Mouse (Mus musculus): ENCODE results near the gene P4hb. TPM values are rescaled to one million over a fixed set of nuclear protein-coding genes. Genes with fewer than 3 reads are reported as not detected.
A peak's percentile ranks its signal among the peaks of the same experiment; 100 is the strongest.

P4hb gene
- polyA plus RNA-seq, 1 experiment = 1,223 TPM

DNA sequence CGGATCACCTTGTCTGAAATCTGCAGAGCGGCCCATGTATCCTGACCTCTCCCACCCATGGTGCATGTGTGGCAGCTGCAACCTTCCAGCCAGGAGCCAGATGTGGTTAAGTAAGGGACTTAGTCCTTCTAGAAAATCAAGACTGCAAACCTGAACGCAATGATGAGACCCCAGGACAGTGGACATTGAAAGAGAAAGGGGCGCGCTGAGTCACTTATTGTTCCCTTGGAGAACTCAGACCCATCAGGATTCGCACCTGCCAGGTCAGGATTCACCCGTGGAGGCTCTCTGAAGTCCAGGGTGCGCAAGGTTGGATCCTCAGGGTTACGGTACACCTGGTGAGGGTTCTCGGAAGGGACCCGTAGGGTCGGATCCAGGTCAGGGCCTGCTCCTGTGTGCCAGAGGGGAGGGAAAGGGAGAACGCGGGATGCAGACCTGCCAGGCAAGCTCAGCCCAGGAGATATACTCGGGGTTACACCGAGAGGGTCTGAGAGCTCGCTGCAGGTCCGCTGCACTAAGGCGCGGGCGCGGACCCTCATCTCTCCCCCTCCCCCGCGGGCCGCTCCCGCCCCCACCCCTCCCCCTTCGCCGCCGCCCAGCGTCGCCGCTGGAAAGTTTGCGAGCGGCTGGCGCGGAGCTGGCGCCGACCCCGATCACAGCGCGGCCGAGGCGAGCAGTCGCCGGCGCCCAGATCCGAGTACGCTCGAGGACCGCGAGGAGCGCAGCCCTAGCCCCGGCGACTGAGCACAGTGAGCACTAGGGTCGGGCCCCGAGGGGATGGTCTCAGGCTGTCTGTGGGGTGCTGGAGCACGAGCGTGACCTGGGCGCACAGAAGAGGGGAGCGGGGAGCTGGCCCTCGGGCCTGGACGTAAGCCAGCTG is 42.7 kb downstream of the P4hb start, which contains the start of gene Gcgr:
Gcgr (plus strand) TSS at position 615 of the 880 bp plus-strand sequence.
- no peak for TF ChIP-seq GATA1 (IDR thresholded peaks at IDR 0.05; ENCODE audit: borderline replicate concordance, low read length)
- no peak for TF ChIP-seq FLI1 (IDR thresholded peaks at IDR 0.05; ENCODE audit: low read length)
- H3K36me3 ChIP-seq (replicated peaks; ENCODE audit: low read length) = no peaks in the 10 kb centered on the region
- H3K4me3 ChIP-seq (replicated peaks) = peak within 1 kb of the TSS; percentile 89
- H3K27me3 ChIP-seq (replicated peaks) = peaks cover 82% of the 10 kb centered on the region
- H3K9me3 ChIP-seq = peaks cover 2% of the 10 kb centered on the region; the same call in 1 of the 2 replicates
- peaks cover 38% of the 10 kb centered on the region for H3K4me1 ChIP-seq

DNA sequence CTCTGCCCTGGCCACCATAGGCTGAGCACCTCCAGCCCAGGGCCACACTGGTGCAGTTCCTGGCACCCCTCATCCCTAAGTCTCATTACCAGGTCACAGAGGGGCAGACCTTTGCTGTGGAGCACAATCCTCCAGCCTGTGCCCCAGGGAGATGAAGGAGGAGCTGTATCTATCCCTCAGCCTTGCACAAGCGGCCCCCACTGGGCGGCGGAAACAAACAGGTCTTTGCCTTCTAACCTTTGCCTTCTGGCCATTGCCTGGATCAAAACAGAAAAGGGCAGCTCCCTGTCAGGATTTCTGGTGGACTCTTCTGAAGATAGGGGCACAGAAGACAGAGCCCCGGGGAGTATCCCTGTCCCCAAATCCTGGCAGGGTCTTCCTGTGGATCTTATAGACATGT is 44.1 kb downstream of the P4hb start:
- Histone ChIP-seq H3K9me3 (peaks cover 5% of the 10 kb centered on the region; the same call in 1 of the 2 replicates), H3K4me1 (peaks cover 31% of the 10 kb centered on the region), H3K36me3 (replicated peaks; ENCODE audit: low read length) (no peaks in the 10 kb centered on the region), H3K4me3 (replicated peaks) (no peak overlapping the region), H3K27me3 (replicated peaks) (peaks cover 69% of the 10 kb centered on the region)
- no peak for TF ChIP-seq GATA1 (IDR thresholded peaks at IDR 0.05; ENCODE audit: borderline replicate concordance, low read length)
- TF ChIP-seq FLI1 (IDR thresholded peaks at IDR 0.05; ENCODE audit: low read length) = no peak

- TF ChIP-seq FLI1 (IDR thresholded peaks at IDR 0.05; ENCODE audit: low read length) = no peak
- no peak for TF ChIP-seq GATA1 (IDR thresholded peaks at IDR 0.05; ENCODE audit: borderline replicate concordance, low read length)
- H3K27me3 ChIP-seq (replicated peaks) = peaks cover 66% of the 10 kb centered on the region
- peaks cover 5% of the 10 kb centered on the region; the same call in 1 of the 2 replicates for H3K9me3 ChIP-seq
- H3K4me1 ChIP-seq = peaks cover 31% of the 10 kb centered on the region
- no peak overlapping the region for H3K4me3 ChIP-seq (replicated peaks)
- H3K36me3 ChIP-seq (replicated peaks; ENCODE audit: low read length) = no peaks in the 10 kb centered on the region
These were observed 45.2 kb downstream of the P4hb start for GRCm38 (mm10) chr11:120527690-120528354.

- H3K4me3 ChIP-seq (replicated peaks) = no peak overlapping the region
- peaks cover 2% of the 10 kb centered on the region for H3K36me3 ChIP-seq (replicated peaks; ENCODE audit: low read length)
- peaks cover 51% of the 10 kb centered on the region for H3K27me3 ChIP-seq (replicated peaks)
- peaks cover 25% of the 10 kb centered on the region for H3K4me1 ChIP-seq
- TF ChIP-seq GATA1 (IDR thresholded peaks at IDR 0.05; ENCODE audit: borderline replicate concordance, low read length) (no peak), FLI1 (IDR thresholded peaks at IDR 0.05; ENCODE audit: low read length) (no peak)
- peaks cover 9% of the 10 kb centered on the region; the same call in 1 of the 2 replicates for H3K9me3 ChIP-seq
These were observed 47.1 kb downstream of the P4hb start for GRCm38 (mm10) chr11:120525959-120526358.

DNA sequence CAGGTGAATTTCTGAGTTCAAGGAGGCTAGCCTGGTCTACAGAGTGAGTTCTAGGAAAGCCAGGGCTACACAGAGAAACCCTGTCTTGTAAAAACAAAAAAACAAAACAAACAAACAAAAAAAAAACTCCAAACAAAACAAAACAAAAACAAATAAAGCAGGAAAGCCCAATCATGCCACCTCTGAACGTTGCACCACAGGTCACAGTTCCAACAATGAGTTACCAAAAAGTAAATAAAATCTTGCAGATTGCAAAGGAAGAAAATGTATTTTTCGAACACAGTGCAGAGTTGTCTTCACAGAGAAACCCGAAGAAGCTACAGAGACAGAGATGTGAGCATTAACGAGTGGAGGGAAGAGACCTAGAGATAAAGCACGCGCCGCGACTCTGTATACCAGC is 50.5 kb downstream of the P4hb start:
- Histone ChIP-seq H3K36me3 (replicated peaks; ENCODE audit: low read length) (peaks cover 2% of the 10 kb centered on the region), H3K9me3 (peaks cover 9% of the 10 kb centered on the region; the same call in 1 of the 2 replicates), H3K4me1 (peaks cover 41% of the 10 kb centered on the region), H3K27me3 (replicated peaks) (peaks cover 17% of the 10 kb centered on the region), H3K4me3 (replicated peaks) (no peak overlapping the region)
- TF ChIP-seq GATA1 (IDR thresholded peaks at IDR 0.05; ENCODE audit: borderline replicate concordance, low read length) = no peak
- no peak for TF ChIP-seq FLI1 (IDR thresholded peaks at IDR 0.05; ENCODE audit: low read length)

GRCm38 (mm10) chr11:120520967-120521540 is 52.0 kb downstream of the P4hb start:
- peaks cover 2% of the 10 kb centered on the region for H3K36me3 ChIP-seq (replicated peaks; ENCODE audit: low read length)
- H3K4me3 ChIP-seq (replicated peaks) = no peak overlapping the region
- peaks cover 9% of the 10 kb centered on the region; the same call in 1 of the 2 replicates for H3K9me3 ChIP-seq
- H3K27me3 ChIP-seq (replicated peaks) = peaks cover 12% of the 10 kb centered on the region
- no peak for TF ChIP-seq GATA1 (IDR thresholded peaks at IDR 0.05; ENCODE audit: borderline replicate concordance, low read length)
- peaks cover 44% of the 10 kb centered on the region for H3K4me1 ChIP-seq

GRCm38 (mm10) chr11:120520498-120520897 is 52.6 kb downstream of the P4hb start:
- peaks cover 2% of the 10 kb centered on the region for H3K36me3 ChIP-seq (replicated peaks; ENCODE audit: low read length)
- TF ChIP-seq FLI1 (IDR thresholded peaks at IDR 0.05; ENCODE audit: low read length) (no peak), GATA1 (IDR thresholded peaks at IDR 0.05; ENCODE audit: borderline replicate concordance, low read length) (no peak)

DNA sequence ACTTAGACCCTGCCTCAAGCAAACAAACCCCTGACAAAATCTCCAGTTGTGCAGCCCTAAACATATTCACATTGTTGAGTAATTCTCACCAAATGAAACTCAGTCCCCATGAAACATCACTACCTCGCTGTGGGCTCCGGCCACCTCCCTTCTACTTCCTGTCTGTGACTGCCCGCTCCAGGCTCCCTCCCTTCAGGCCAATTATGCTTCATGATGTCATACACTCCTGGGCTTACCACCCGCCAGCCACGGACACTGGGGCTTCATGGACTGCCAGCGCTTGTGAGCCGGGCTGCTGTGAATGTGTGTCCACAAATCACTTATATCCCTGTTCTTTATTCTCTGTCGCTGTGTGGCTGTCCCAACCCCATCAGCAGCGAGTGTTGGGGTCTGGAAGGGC is 53.3 kb downstream of the P4hb start:
- peaks cover 2% of the 10 kb centered on the region for H3K36me3 ChIP-seq (replicated peaks; ENCODE audit: low read length)
- H3K4me3 ChIP-seq (replicated peaks) = peak overlapping the region; percentile 69

More at GRCm38 (mm10) chr11:120520498-120520897, 52.6 kb downstream of the P4hb start:
- Histone ChIP-seq H3K9me3 (peaks cover 9% of the 10 kb centered on the region; the same call in 1 of the 2 replicates), H3K4me3 (replicated peaks) (no peak overlapping the region), H3K27me3 (replicated peaks) (peaks cover 12% of the 10 kb centered on the region), H3K4me1 (peaks cover 50% of the 10 kb centered on the region)

DNA sequence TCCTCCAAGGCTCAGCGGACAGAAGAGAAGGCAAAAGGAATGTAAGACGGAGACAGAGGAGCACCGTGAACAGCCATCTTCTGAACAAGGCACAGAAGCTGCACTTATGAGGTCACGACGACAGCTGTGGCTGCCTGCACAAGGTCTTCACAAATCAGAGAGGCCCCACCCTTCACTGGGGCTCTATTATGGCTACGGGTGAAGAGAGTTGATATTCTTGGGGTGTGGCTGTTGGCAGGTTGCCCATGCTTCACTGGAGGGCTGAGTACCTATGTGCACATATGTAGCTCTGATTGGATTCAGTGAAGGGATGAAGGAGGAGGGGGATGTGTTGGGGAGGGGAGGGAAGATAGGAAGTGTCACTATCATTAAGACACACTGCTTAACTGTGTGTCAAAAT is 54.5 kb downstream of the P4hb start:
- Histone ChIP-seq H3K27me3 (replicated peaks) (peaks cover 8% of the 10 kb centered on the region), H3K9me3 (peaks cover 4% of the 10 kb centered on the region; the same call in 1 of the 2 replicates), H3K4me1 (peaks cover 58% of the 10 kb centered on the region), H3K4me3 (replicated peaks) (peak overlapping the region; percentile 78), H3K36me3 (replicated peaks; ENCODE audit: low read length) (peaks cover 2% of the 10 kb centered on the region)
- no peak for TF ChIP-seq GATA1 (IDR thresholded peaks at IDR 0.05; ENCODE audit: borderline replicate concordance, low read length)
- no peak for TF ChIP-seq FLI1 (IDR thresholded peaks at IDR 0.05; ENCODE audit: low read length)

More for the DNA sequence above, 53.3 kb downstream of the P4hb start:
- no peak for TF ChIP-seq FLI1 (IDR thresholded peaks at IDR 0.05; ENCODE audit: low read length)
- no peak for TF ChIP-seq GATA1 (IDR thresholded peaks at IDR 0.05; ENCODE audit: borderline replicate concordance, low read length)
- Histone ChIP-seq H3K27me3 (replicated peaks) (peaks cover 9% of the 10 kb centered on the region), H3K9me3 (peaks cover 4% of the 10 kb centered on the region; the same call in 1 of the 2 replicates), H3K4me1 (peaks cover 50% of the 10 kb centered on the region)

Measured in megakaryocyte, embryonic 14.5 days (primary cell).